Mouse (Mus musculus): ENCODE measurements at regions not wholly inside any gene's neighbourhood (a gene's known extent, or its start where the extent isn't known, plus 50 kb on each side); places are given as distances from the start of the nearest gene placed in this dataset. TPM values are rescaled to one million over a fixed set of nuclear protein-coding genes. Genes with fewer than 3 reads are reported as not detected.

- no peak for DNase-seq (ENCODE audit: low spot score)
- Histone ChIP-seq H3K36me3 (replicated peaks) (no peaks in the 10 kb centered on the region), H3K4me3 (no peak overlapping the region), H3K27ac (replicated peaks) (no peak overlapping the region), H3K9me3 (no peaks in the 10 kb centered on the region), H3K27me3 (replicated peaks; ENCODE audit: low read depth, poor library complexity, severe bottlenecking) (no peaks in the 10 kb centered on the region), H3K4me1 (peaks cover 4% of the 10 kb centered on the region; the same call in 1 of the 2 replicates)
- 22% methylated on average over 2 of the region's 2 CpGs for WGBS
Observed at GRCm38 (mm10) chr2:56860776-56861175, 263.0 kb downstream of the Nr4a2 start.

- H3K4me1 ChIP-seq = no peaks in the 10 kb centered on the region
- no peak for DNase-seq (ENCODE audit: low spot score)
- no peaks in the 10 kb centered on the region for H3K27me3 ChIP-seq (replicated peaks; ENCODE audit: low read depth, poor library complexity, severe bottlenecking)
- no peak overlapping the region for H3K4me3 ChIP-seq
- H3K9me3 ChIP-seq = no peaks in the 10 kb centered on the region
- no peaks in the 10 kb centered on the region for H3K36me3 ChIP-seq (replicated peaks)
- WGBS = 51% methylated on average over 4 of the region's 4 CpGs
- no peak overlapping the region for H3K27ac ChIP-seq (replicated peaks)
Observed at GRCm38 (mm10) chr2:56820551-56820950, 303.3 kb downstream of the Nr4a2 start.

- WGBS = 80% methylated on average over 2 of the region's 2 CpGs
Observed at GRCm38 (mm10) chr2:56784808-56785207, 339.0 kb downstream of the Nr4a2 start.

More at GRCm38 (mm10) chr2:56784808-56785207, 339.0 kb downstream of the Nr4a2 start:
- Histone ChIP-seq H3K27ac (replicated peaks) (no peak overlapping the region), H3K4me3 (no peak overlapping the region), H3K4me1 (no peaks in the 10 kb centered on the region), H3K36me3 (replicated peaks) (no peaks in the 10 kb centered on the region), H3K9me3 (no peaks in the 10 kb centered on the region), H3K27me3 (replicated peaks; ENCODE audit: low read depth, poor library complexity, severe bottlenecking) (no peaks in the 10 kb centered on the region)
- DNase-seq (ENCODE audit: low spot score) = no peak

Small RNA genes in the stretch of these regions (microRNA-seq; reads per million reads assigned to microRNA genes)
- not detected for gene Mir195b
